Mouse (Mus musculus) cortical plate, adult 2 months (tissue): ENCODE results near the gene Snai1.

ENCODE experiments used
- CTCF ChIP-seq: fragments of 200-500 bp; IDR thresholded peaks from 2 replicates; pipeline ENCODE4 v1.5.1; 2011; ENCODE audit warnings: mild to moderate bottlenecking, control low read depth, low read length; ENCODE audit not compliant: insufficient read depth; ENCODE audit errors: extremely low read depth
- POLR2A ChIP-seq: fragments of 200-500 bp; IDR thresholded peaks from 2 replicates; pipeline ENCODE4 v1.6.1; 2011; ENCODE audit warnings: mild to moderate bottlenecking, low read length, control low read depth; ENCODE audit not compliant: insufficient read depth; ENCODE audit errors: extremely low read depth

GRCm38 (mm10) chr2:167578521-167578920 is 40.5 kb downstream of the Snai1 start:
- TF ChIP-seq CTCF (no peak), POLR2A (no peak)
